Mouse (Mus musculus) embryonic facial prominence, embryonic 14.5 days (tissue): ENCODE results near the gene Hoxd10. TPM values are rescaled to one million over a fixed set of nuclear protein-coding genes. Genes with fewer than 3 reads are reported as not detected.
A peak's percentile ranks its signal among the peaks of the same experiment; 100 is the strongest.

ENCODE experiments used
- ATAC-seq: fragments of 200-750 bp; cut with Nextera tagmentation; 2 replicates; pipeline ENCODE4 v1.8.0; 2017; ENCODE audit warnings: low read depth, moderate number of reproducible peaks, moderate TSS enrichment
- DNase-seq: peaks from one replicate; pipeline ENCODE4 v3.0.0-alpha.2; 2015; ENCODE audit warnings: low spot score
- H3K27ac ChIP-seq: fragments of 300-500 bp; sonication (generic); replicated peaks from 2 replicates; pipeline ENCODE4 v1.5.1; 2014; ENCODE audit warnings: low read depth, mild to moderate bottlenecking, low read length, moderate library complexity
- H3K27me3 ChIP-seq: fragments of 300-500 bp; sonication (generic); replicated peaks from 2 replicates; pipeline ENCODE4 v1.6.1; 2014; ENCODE audit warnings: low read length; ENCODE audit not compliant: control insufficient read depth, insufficient read depth
- H3K36me3 ChIP-seq: fragments of 300-500 bp; sonication (generic); 2 replicates; pipeline ENCODE4 v1.6.1; 2014; ENCODE audit warnings: low read length, mixed read lengths; ENCODE audit not compliant: control insufficient read depth, insufficient read depth
- H3K4me1 ChIP-seq: fragments of 300-500 bp; sonication (generic); 2 replicates; pipeline ENCODE4 v1.6.1; 2014; ENCODE audit warnings: antibody characterized with exemption, low read length; ENCODE audit not compliant: control insufficient read depth, insufficient read depth
- H3K4me2 ChIP-seq: fragments of 300-500 bp; sonication (generic); 2 replicates; pipeline ENCODE4 v1.6.1; 2014; ENCODE audit warnings: low read depth, mild to moderate bottlenecking, low read length, moderate library complexity, mixed read lengths
- H3K4me3 ChIP-seq: fragments of 300-500 bp; sonication (generic); 2 replicates; pipeline ENCODE4 v1.5.1; 2014; ENCODE audit warnings: low read depth, mild to moderate bottlenecking, low read length
- H3K9ac ChIP-seq: fragments of 300-500 bp; sonication (generic); 2 replicates; pipeline ENCODE4 v1.6.1; 2014; ENCODE audit warnings: low read depth, mild to moderate bottlenecking, low read length, moderate library complexity, mixed read lengths
- H3K9me3 ChIP-seq: fragments of 300-500 bp; sonication (generic); 2 replicates; pipeline ENCODE4 v1.6.1; 2016; ENCODE audit warnings: low read length; ENCODE audit not compliant: control insufficient read depth
- WGBS: fragments of 180-500 bp; shearing (Covaris S2); extraction: QIAGEN DNeasy Blood & Tissue Kit; methylation state at CpG from one replicate; pipeline ENCODE4 v1.1.7; 2014; 5-methylcytosine and 5-hydroxymethylcytosine counted together
- polyA plus RNA-seq: library from polyadenylated mRNA; unstranded; fragments of >200 nt; fragmentation: Nextera tagmentation; extraction: Ambion mirVana; gene quantifications from 2 replicates; pipeline ENCODE4 v1.2.1, GENCODE M21; 2014

The Hoxd10 gene
- polyA plus RNA-seq, 1 experiment from 2014 or later, result 0.45 TPM

DNA sequence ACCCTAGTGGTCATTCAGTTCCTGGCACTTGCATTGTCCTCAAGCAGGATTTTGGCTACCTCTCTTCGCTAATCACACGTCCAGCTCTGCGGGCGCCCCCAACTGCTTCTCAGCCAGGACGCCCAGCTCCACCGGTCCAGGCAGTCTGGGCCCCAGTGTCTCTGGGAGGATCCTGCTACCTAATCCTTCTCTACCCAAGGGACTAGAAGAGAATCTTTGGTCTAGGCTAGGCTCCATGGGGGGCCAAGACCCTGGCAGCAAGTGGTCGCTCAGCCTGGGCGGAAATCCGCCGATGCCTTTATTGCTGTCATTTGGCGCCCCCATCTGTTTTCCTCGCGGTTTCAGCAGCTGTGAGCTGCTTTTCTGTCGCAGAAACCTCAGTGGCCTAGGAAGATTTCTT is 30.0 kb upstream of the Hoxd10 start:
- Histone ChIP-seq H3K4me3 (peak overlapping the region; percentile 24), H3K4me2 (peak overlapping the region; percentile 50), H3K4me1 (0 out of 2 replicates have a peak, but pooled peaks cover 3% of the 10 kb centered on the region), H3K27me3 (peaks cover 100% of the 10 kb centered on the region), H3K36me3 (no peaks in the 10 kb centered on the region), H3K9ac (no peak overlapping the region), H3K9me3 (no peaks in the 10 kb centered on the region), H3K27ac (no peak overlapping the region)
- 0% methylated on average over 14 of the region's 14 CpGs for WGBS
- 0 out of 2 replicates have a peak, but pooled peaks have one; percentile 44 for ATAC-seq
- peak; percentile 86 for DNase-seq

DNA sequence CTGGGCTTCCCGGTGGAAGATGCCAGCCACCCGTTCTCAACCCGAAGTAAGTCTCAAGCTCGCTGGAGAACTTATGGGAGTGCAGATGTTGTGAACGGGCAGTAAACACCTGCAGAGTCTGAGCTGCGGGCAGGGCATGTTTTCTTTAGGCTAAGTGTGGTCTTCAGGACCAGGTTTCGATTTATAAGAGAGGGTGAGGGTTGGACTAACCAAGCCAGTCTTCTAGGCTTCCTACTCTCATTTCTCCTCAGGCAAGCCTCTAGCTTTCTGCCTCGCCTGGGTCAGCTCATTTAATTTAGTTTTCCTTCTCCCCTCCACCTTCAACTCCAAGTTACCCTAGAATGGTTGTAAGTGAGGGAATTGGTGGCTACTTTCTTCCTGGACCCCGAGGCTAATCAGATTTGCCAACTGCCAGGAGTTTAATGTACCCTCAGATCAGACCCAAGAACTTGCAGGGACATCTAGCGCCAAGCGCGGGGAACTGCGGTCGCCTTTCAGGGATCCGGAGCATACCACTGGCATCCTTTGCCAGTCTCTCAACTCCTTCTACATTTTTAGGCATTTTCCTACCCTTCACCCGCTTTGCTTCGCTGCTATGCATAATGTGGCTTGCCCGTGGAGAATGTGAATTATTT is 28.3 kb upstream of the Hoxd10 start:
- 4% methylated on average over 18 of the region's 18 CpGs for WGBS
- Histone ChIP-seq H3K9ac (no peak overlapping the region), H3K4me2 (no peak overlapping the region), H3K27ac (no peak overlapping the region), H3K4me1 (peaks cover 3% of the 10 kb centered on the region; the same call in 1 of the 2 replicates), H3K4me3 (no peak overlapping the region), H3K9me3 (no peaks in the 10 kb centered on the region), H3K36me3 (no peaks in the 10 kb centered on the region), H3K27me3 (peaks cover 99% of the 10 kb centered on the region)
- ATAC-seq (0 out of 2 replicates have a peak, but pooled peaks have one; percentile 56), DNase-seq (peak; percentile 77)

DNA sequence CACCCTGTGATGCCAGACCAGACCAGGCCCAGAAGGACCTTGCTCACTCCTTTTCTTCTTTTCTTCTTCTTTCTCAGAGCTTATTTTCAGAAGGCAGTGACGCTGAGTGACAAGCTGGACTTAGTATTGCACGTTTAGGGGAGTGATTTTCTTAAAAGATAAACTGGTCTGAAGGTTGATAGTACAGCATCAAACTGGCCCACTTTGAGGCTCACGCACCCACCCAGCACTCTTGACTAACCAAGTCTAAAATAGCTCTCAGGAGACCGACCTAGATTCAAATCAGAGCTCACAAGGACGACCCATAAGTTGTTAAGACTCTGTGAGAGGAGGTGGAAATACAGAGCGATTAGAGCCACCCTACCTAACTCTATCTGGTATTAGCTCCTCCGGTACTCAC is 25.3 kb upstream of the Hoxd10 start:
- no peak overlapping the region for H3K4me2 ChIP-seq
- peaks cover 98% of the 10 kb centered on the region for H3K27me3 ChIP-seq
- no peaks in the 10 kb centered on the region for H3K36me3 ChIP-seq
- no peak overlapping the region for H3K4me3 ChIP-seq
- WGBS, result 3% methylated on average over 7 of the region's 7 CpGs
- H3K9me3 ChIP-seq, result no peaks in the 10 kb centered on the region
- peaks cover 3% of the 10 kb centered on the region; the same call in 1 of the 2 replicates for H3K4me1 ChIP-seq
- DNase-seq (no peak), ATAC-seq (no peak)
- no peak overlapping the region for H3K9ac ChIP-seq
- H3K27ac ChIP-seq, result no peak overlapping the region

DNA sequence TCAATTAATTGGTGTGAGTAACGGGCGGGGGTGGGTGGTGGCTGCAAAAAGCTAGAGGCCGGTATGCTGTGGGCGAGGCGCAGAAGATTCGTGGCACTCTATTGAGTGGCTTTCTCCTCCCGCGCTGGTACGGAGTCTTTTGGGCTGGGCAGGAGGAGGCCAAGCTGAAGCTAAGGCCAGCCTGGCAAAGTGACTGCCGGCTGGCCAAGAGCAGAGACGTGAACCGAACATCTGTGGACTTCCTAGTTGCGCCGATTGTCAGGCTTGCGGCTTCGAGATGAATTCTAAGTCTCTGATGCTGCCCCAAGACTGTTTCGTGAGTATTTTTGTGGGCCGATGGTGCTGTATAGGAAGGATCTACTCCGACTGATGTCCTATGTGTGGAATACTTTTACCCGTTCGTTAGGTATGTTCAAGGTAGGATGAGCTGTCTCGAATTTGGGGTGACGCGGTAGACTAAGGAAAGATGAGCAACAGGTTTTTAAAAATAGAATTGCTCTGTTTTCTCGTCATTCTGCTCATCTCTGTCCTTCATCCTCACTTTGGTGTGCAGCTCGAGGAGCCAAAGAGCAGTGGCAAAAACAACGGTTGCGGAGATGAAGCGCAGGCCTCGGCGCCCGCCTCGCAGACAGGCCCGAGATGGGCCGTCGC is 24.4 kb upstream of the Hoxd10 start:
- Histone ChIP-seq H3K9ac (no peak overlapping the region), H3K4me2 (no peak overlapping the region; the same call in 1 of the 2 replicates), H3K36me3 (no peaks in the 10 kb centered on the region), H3K4me1 (no peaks in the 10 kb centered on the region; the same call in 1 of the 2 replicates), H3K9me3 (no peaks in the 10 kb centered on the region), H3K27ac (no peak overlapping the region), H3K27me3 (peaks cover 98% of the 10 kb centered on the region), H3K4me3 (peak overlapping the region; percentile 39)
- DNase-seq (no peak), ATAC-seq (no peak)
- 2% methylated on average over 36 of the region's 36 CpGs for WGBS

DNA sequence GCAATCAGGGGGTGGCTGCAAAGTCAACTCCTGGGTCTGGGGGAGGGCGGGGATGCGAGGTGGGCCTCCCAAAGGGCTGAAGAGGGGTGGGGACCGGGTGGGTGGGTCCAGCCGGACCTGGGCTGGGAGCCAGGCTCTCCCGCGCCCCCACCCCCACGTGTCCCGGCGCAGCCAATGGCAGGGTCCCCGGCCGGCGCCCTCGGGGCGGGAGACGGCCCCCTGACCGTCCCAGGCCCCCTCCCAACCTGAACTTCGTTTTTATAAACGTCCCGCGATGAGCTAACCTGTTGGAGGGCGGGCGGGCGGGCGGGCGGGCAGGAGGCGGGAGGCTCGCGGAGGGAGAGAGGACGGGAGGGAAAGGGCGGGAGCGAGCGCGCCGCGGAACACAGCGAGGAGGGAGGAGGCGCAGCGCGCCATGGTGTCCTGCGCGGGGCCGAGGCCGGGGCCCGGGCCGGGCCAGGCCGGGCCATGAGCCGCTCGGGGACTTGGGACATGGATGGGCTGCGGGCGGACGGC is 23.8 kb upstream of the Hoxd10 start, which contains the start of gene Hoxd13:
Gene Hoxd13, plus strand, starts transcription at position 469 of the 516 bp plus-strand sequence.
- 1% methylated on average over 10 of the region's 51 CpGs for WGBS
- ATAC-seq, result 0 out of 2 replicates have a peak, but pooled peaks have one; percentile 17
- H3K9me3 ChIP-seq, result no peaks in the 10 kb centered on the region
- H3K36me3 ChIP-seq, result no peaks in the 10 kb centered on the region
- peak within 1 kb of the TSS; percentile 19; the same call in 1 of the 2 replicates for H3K9ac ChIP-seq
- H3K4me2 ChIP-seq, result peak within 1 kb of the TSS; percentile 57
- H3K4me3 ChIP-seq, result peak within 1 kb of the TSS; percentile 39
- H3K27me3 ChIP-seq, result peaks cover 98% of the 10 kb centered on the region
- H3K27ac ChIP-seq, result no peak within 1 kb of the TSS
- DNase-seq, result no peak
- H3K4me1 ChIP-seq, result peaks cover 3% of the 10 kb centered on the region; the same call in 1 of the 2 replicates

DNA sequence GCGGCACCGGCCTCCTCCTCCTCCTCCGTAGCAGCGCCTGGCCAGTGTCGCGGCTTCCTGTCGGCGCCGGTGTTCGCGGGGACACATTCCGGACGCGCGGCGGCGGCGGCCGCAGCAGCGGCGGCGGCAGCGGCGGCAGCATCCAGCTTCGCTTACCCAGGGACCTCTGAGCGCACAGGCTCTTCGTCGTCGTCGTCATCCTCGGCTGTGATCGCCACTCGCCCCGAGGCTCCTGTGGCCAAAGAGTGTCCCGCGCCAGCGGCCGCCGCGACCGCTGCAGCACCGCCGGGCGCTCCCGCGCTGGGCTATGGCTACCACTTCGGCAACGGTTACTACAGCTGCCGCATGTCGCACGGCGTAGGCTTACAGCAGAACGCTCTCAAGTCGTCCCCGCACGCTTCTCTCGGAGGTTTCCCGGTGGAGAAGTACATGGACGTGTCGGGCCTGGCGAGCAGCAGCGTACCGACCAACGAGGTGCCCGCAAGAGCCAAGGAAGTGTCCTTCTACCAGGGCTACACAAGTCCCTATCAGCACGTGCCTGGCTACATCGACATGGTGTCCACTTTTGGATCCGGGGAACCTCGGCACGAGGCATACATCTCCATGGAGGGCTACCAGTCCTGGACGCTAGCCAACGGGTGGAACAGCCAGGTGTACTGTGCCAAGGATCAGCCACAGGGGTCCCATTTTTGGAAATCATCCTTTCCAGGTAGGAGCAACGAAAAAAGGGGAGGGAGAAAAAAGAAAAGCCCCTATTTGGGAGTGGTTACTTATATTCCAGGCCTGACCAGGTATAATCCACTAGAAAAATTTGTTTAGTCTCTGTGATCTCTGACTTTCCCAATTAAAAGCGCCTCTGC is 23.1 kb upstream of the Hoxd10 start:
- WGBS, result 0% methylated on average over 34 of the region's 74 CpGs
- Histone ChIP-seq H3K27me3 (peaks cover 98% of the 10 kb centered on the region), H3K4me1 (peaks cover 4% of the 10 kb centered on the region; the same call in 1 of the 2 replicates), H3K9me3 (no peaks in the 10 kb centered on the region), H3K9ac (peak overlapping the region; percentile 19; the same call in 1 of the 2 replicates), H3K27ac (no peak overlapping the region), H3K4me3 (peak overlapping the region; percentile 39), H3K36me3 (no peaks in the 10 kb centered on the region), H3K4me2 (peak overlapping the region; percentile 57)
- DNase-seq, result no peak
- ATAC-seq, result 0 out of 2 replicates have a peak, but pooled peaks have one; percentile 32

DNA sequence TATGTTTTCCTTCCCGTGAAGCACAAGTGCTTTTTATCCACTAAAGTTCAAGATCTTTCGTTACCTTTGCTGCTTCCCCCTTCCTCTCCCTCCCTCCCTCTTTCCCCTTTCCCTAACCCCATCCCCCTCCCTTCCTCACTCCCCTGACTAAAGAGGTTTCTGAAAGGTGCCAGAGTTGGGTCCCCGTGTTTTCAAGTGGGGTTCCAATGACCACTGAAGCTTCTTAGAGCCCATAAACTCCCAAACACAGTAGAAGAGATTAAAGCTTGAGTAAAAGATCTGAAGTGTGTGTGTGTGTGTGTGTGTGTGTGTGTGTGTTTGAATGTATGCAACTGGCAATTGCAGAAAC is 22.5 kb upstream of the Hoxd10 start:
- H3K4me3 ChIP-seq, result no peak overlapping the region

DNA sequence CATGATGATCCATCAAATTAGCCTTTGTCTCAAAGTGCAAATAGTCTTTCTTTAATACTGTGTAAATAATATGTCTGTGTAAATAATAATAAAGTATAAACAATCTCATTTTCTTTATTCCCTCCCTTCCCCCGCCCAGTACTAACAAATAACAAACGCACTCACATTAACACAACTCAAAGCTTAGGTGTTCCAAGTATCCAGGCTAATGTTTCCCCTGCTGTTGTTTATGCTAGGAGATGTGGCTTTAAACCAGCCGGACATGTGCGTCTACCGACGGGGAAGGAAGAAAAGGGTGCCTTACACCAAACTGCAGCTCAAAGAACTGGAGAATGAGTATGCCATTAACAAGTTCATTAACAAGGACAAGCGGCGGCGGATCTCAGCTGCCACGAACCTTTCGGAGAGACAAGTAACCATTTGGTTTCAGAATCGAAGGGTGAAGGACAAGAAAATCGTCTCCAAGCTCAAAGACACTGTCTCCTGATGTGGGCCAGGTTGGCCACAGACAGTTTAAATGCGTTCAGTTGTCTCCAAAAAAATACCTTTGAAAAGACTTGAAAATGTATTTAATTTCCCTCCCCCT is 22.0 kb upstream of the Hoxd10 start:
- Histone ChIP-seq H3K4me3 (no peak overlapping the region), H3K4me2 (no peak overlapping the region), H3K9me3 (no peaks in the 10 kb centered on the region), H3K4me1 (peaks cover 4% of the 10 kb centered on the region; the same call in 1 of the 2 replicates), H3K27ac (no peak overlapping the region), H3K27me3 (peaks cover 98% of the 10 kb centered on the region), H3K9ac (no peak overlapping the region), H3K36me3 (no peaks in the 10 kb centered on the region)
- DNase-seq (no peak), ATAC-seq (no peak)
- WGBS, result under 1% methylated on average over 14 of the region's 14 CpGs

More for the DNA sequence above, 22.5 kb upstream of the Hoxd10 start:
- H3K4me1 ChIP-seq, result peaks cover 4% of the 10 kb centered on the region; the same call in 1 of the 2 replicates
- WGBS, result 2% methylated on average over 3 of the region's 3 CpGs
- no peak overlapping the region for H3K27ac ChIP-seq
- H3K4me2 ChIP-seq, result no peak overlapping the region
- ATAC-seq (no peak), DNase-seq (no peak)
- H3K9me3 ChIP-seq, result no peaks in the 10 kb centered on the region
- H3K36me3 ChIP-seq, result no peaks in the 10 kb centered on the region
- H3K9ac ChIP-seq, result no peak overlapping the region
- peaks cover 98% of the 10 kb centered on the region for H3K27me3 ChIP-seq
